Mouse (Mus musculus) kidney, postnatal 0 days (tissue): ENCODE measurements at regions not wholly inside any gene's neighbourhood (a gene's known extent, or its start where the extent isn't known, plus 50 kb on each side); places are given as distances from the start of the nearest gene placed in this dataset.

Source experiments
- ATAC-seq: fragments of 200-750 bp; cut with Nextera tagmentation; replicated peaks from 2 replicates; pipeline ENCODE4 v1.8.0; 2017; ENCODE audit warnings: low read depth, moderate number of reproducible peaks, moderate TSS enrichment, moderate library complexity; ENCODE audit not compliant: low FRiP score
- DNase-seq: peaks from one replicate; pipeline ENCODE4 v3.0.0-alpha.2; 2016; ENCODE audit warnings: low spot score
- H3K27ac ChIP-seq: fragments of 300-500 bp; sonication (generic); 2 replicates; pipeline ENCODE4 v1.5.1; 2014; ENCODE audit warnings: mild to moderate bottlenecking
- H3K27me3 ChIP-seq: fragments of 300-500 bp; sonication (generic); 2 replicates; pipeline ENCODE4 v1.6.1; 2014; ENCODE audit warnings: low read length, mixed read lengths; ENCODE audit not compliant: insufficient read depth
- H3K36me3 ChIP-seq: fragments of 300-500 bp; sonication (generic); 2 replicates; pipeline ENCODE4 v1.6.1; 2014; ENCODE audit warnings: low read length, mixed read lengths; ENCODE audit not compliant: insufficient read depth
- H3K4me1 ChIP-seq: fragments of 300-500 bp; sonication (generic); replicated peaks from 2 replicates; pipeline ENCODE4 v1.6.1; 2014; ENCODE audit warnings: antibody characterized with exemption, low read length, mixed read lengths; ENCODE audit not compliant: insufficient read depth
- H3K4me2 ChIP-seq: fragments of 300-500 bp; sonication (generic); 2 replicates; pipeline ENCODE4 v1.6.1; 2014; ENCODE audit warnings: mild to moderate bottlenecking, low read length, moderate library complexity, mixed read lengths
- H3K4me3 ChIP-seq: fragments of 300-500 bp; sonication (generic); replicated peaks from 2 replicates; pipeline ENCODE4 v1.5.1; 2014; ENCODE audit warnings: low read depth, low read length
- H3K9ac ChIP-seq: fragments of 300-500 bp; sonication (generic); 2 replicates; pipeline ENCODE4 v1.6.1; 2014; ENCODE audit warnings: low read depth, low read length
- H3K9me3 ChIP-seq: fragments of 300-500 bp; sonication (generic); replicated peaks from 2 replicates; pipeline ENCODE4 v1.6.1; 2016; ENCODE audit warnings: low read length, inconsistent platforms, mixed read lengths
- CTCF ChIP-seq: IDR thresholded peaks from 2 replicates; pipeline ENCODE4 v1.5.1; 2016; ENCODE audit warnings: antibody characterized with exemption, low read depth, mild to moderate bottlenecking, moderate library complexity
- WGBS: fragments of 180-500 bp; shearing (Covaris S2); extraction: QIAGEN DNeasy Blood & Tissue Kit; methylation state at CpG from one replicate; pipeline ENCODE4 v1.1.7; 2014; 5-methylcytosine and 5-hydroxymethylcytosine counted together

GRCm38 (mm10) chr7:118304812-118305211 lies 61.3 kb upstream of the Smg1 start:
- Histone ChIP-seq H3K4me3 (no peak overlapping the region), H3K4me1 (no peaks in the 10 kb centered on the region), H3K9ac (no peak overlapping the region), H3K9me3 (no peaks in the 10 kb centered on the region), H3K27ac (no peak overlapping the region), H3K4me2 (no peak overlapping the region), H3K36me3 (no peaks in the 10 kb centered on the region), H3K27me3 (no peaks in the 10 kb centered on the region)
- DNase-seq (peak; percentile 85), ATAC-seq (no peak)
- under 1% methylated on average over 8 of the region's 8 CpGs for WGBS
- TF ChIP-seq CTCF, result peak; percentile 95

DNA sequence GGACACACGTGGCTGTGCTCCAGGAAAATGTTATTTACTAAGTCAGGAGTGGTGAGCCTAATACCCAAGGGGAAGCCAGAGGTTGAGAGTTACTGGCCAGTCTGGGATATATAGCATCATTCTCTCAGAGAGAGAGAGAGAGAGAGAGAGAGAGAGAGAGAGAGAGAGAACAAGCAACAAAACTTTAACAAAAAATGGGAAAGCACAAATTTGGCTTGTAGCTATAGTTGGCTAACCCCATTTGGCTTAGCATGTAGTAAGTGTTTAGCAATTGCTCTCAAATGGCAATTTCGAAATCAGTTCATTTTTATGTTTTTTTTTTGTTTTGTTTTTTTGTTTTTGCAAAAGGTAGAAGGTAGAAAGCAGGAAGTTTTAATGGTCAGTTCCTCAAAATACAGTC lies 60.9 kb upstream of the Smg1 start:
- 68% methylated on average over 2 of the region's 2 CpGs for WGBS
- ATAC-seq, result no peak

DNA sequence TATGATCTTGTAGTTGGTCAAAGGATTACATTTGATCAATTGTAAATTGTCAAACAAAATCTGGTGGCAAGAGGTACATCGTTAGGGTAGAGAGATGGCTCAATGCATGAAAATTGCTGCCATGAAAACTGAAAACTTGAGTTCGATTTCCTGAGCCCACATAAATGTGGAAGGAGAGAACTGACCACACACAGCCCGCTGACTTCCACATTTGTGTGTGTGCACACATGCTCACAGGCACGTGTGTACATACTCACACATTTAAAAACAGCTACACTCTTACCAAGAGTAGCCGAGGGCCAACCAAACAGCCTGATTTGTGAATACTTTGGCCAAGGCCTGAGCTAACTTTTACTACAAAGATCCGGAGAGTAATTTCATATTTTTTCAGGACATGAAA lies 60.5 kb upstream of the Smg1 start:
- H3K27ac ChIP-seq, result no peak overlapping the region
- ATAC-seq, result no peak
- 89% methylated on average over 6 of the region's 6 CpGs for WGBS
- no peak overlapping the region for H3K4me2 ChIP-seq
- no peak overlapping the region for H3K4me3 ChIP-seq
- H3K9me3 ChIP-seq, result no peaks in the 10 kb centered on the region
- no peaks in the 10 kb centered on the region for H3K27me3 ChIP-seq
- H3K36me3 ChIP-seq, result no peaks in the 10 kb centered on the region
- no peak for DNase-seq
- H3K4me1 ChIP-seq, result no peaks in the 10 kb centered on the region
- TF ChIP-seq CTCF, result no peak
- H3K9ac ChIP-seq, result no peak overlapping the region

More for the DNA sequence above, 60.9 kb upstream of the Smg1 start:
- H3K4me2 ChIP-seq, result no peak overlapping the region
- no peak overlapping the region for H3K4me3 ChIP-seq
- H3K27me3 ChIP-seq, result no peaks in the 10 kb centered on the region
- no peaks in the 10 kb centered on the region for H3K4me1 ChIP-seq
- no peaks in the 10 kb centered on the region for H3K9me3 ChIP-seq
- H3K36me3 ChIP-seq, result no peaks in the 10 kb centered on the region
- no peak overlapping the region for H3K9ac ChIP-seq
- DNase-seq, result no peak
- no peak for TF ChIP-seq CTCF
- H3K27ac ChIP-seq, result no peak overlapping the region

- H3K9me3 ChIP-seq, result no peaks in the 10 kb centered on the region
- H3K36me3 ChIP-seq, result no peaks in the 10 kb centered on the region
- H3K4me2 ChIP-seq, result no peak overlapping the region
- no peak overlapping the region for H3K27ac ChIP-seq
- no peak overlapping the region for H3K9ac ChIP-seq
- 61% methylated on average over 7 of the region's 7 CpGs for WGBS
- no peak overlapping the region for H3K4me3 ChIP-seq
- TF ChIP-seq CTCF, result no peak
- ATAC-seq, result no peak
- DNase-seq, result peak; percentile 28
- no peaks in the 10 kb centered on the region for H3K27me3 ChIP-seq
- H3K4me1 ChIP-seq, result no peaks in the 10 kb centered on the region
Measured at GRCm38 (mm10) chr7:118300678-118301342, 57.3 kb upstream of the Smg1 start.

GRCm38 (mm10) chr7:118297613-118298012 lies 54.1 kb upstream of the Smg1 start:
- Histone ChIP-seq H3K36me3 (no peaks in the 10 kb centered on the region), H3K4me1 (no peaks in the 10 kb centered on the region), H3K4me2 (peak overlapping the region; percentile 11; the same call in 1 of the 2 replicates), H3K9me3 (no peaks in the 10 kb centered on the region), H3K9ac (no peak overlapping the region), H3K27me3 (no peaks in the 10 kb centered on the region), H3K27ac (no peak overlapping the region), H3K4me3 (no peak overlapping the region)
- DNase-seq, result peak; percentile 90
- 0 out of 2 replicates have a peak, but pooled peaks have one; percentile 62 for ATAC-seq
- TF ChIP-seq CTCF, result peak; percentile 87
- 1% methylated on average over 13 of the region's 13 CpGs for WGBS

GRCm38 (mm10) chr7:118296856-118297518 lies 53.5 kb upstream of the Smg1 start:
- no peak for DNase-seq
- ATAC-seq, result no peak
- Histone ChIP-seq H3K4me2 (peak overlapping the region; percentile 11; the same call in 1 of the 2 replicates), H3K9ac (no peak overlapping the region), H3K9me3 (no peaks in the 10 kb centered on the region), H3K4me3 (no peak overlapping the region), H3K27ac (no peak overlapping the region), H3K36me3 (no peaks in the 10 kb centered on the region), H3K4me1 (no peaks in the 10 kb centered on the region), H3K27me3 (no peaks in the 10 kb centered on the region)
- TF ChIP-seq CTCF, result no peak
- WGBS, result 60% methylated on average over 14 of the region's 14 CpGs
